Mouse (Mus musculus): ENCODE results near the gene Apbb1ip. TPM values are rescaled to one million over a fixed set of nuclear protein-coding genes. Genes with fewer than 3 reads are reported as not detected.

The Apbb1ip gene
- total RNA-seq, 2 experiments from 2014 or later = 2.3 to 2.7 TPM

Other genes with a start within 250 kb of the Apbb1ip start
- not detected for gene Gad2, start 151.9 kb upstream of the Apbb1ip start, total RNA-seq (2021)
- 10 to 100 TPM; 12.4 to 12.5 TPM for gene Pdss1, start 121.4 kb downstream of the Apbb1ip start, total RNA-seq (2021)